ENCODE assay signal across 9 mouse cellular contexts in the genomic region with DNA sequence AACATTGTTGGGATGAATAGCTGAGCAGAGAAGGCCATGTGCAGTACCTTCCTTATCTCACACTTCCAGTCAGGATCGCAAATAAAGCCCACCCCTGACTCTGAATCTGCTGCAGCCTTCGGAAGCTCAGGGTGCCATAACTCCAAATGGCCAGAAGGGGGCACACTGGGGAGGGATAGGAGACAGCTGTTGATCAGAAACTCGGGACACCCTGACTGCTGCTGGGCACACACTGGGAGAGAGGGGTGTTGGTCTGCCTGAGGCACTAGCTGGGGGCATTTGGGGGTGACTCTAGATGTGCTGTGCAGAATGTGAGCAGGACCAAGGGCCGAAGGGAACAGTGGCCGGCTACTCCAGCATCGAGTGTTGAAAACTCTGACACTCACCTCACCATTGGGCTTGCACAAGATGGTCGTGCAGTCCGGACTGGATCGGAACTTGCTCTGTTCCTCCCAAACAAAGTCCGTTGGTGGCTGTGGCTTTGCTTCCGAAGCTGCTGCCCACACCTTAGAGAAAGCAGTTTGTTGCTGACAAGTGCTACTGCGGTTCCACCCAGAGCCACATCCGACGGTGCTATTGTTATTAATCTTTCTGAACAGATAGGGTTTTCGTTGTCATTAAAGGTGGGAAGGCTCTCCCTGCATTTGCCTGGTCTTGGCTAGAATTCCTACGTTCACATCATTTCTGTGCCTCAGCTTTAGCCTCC.
DNase-seq lines count a peak whose midpoint lies in the region; ATAC-seq and TF ChIP-seq lines count a peak whose summit lies in the region.
"Had no signal": no experiment of that assay in that cellular context is flagged by ENCODE, and none has a peak within 500 bp of the region (broad histone marks: within the 10 kb centered on the region; RNA-seq: fewer than 3 reads in every experiment).

No protein-coding gene starts in this region.

- H3ac ChIP-seq in C2C12 (ENCODE audit: control insufficient read depth, insufficient read length, low read depth) = no peak overlapping the region

- no peaks in the 10 kb centered on the region for H3K27me3 ChIP-seq in intestine, embryonic 14.5 days (replicated peaks; ENCODE audit: control insufficient read depth, insufficient read depth, low read length)
- no peaks in the 10 kb centered on the region for H3K27me3 ChIP-seq in intestine, embryonic 15.5 days (replicated peaks)
- peaks cover 4% of the 10 kb centered on the region for H3K27me3 ChIP-seq in C2C12 (ENCODE audit: control insufficient read depth, insufficient read depth, insufficient read length)
- H3K27me3 ChIP-seq in intestine, postnatal 0 days (replicated peaks; ENCODE audit: control insufficient read depth, insufficient read depth, low read length) = 0 out of 2 replicates have a peak, but pooled peaks cover 3% of the 10 kb centered on the region
- H3K27me3 ChIP-seq: stomach, embryonic 15.5 days had no signal

- no peak overlapping the region for H3K4me2 ChIP-seq in intestine, embryonic 14.5 days (ENCODE audit: low read length)
- H3K4me2 ChIP-seq in intestine, embryonic 15.5 days (replicated peaks) = no peak overlapping the region
- no peak overlapping the region for H3K4me2 ChIP-seq in intestine, postnatal 0 days (replicated peaks; ENCODE audit: low read depth)
- H3K4me2 ChIP-seq: stomach, embryonic 15.5 days had no signal

- H3K9me3 ChIP-seq in intestine, embryonic 14.5 days (ENCODE audit: control insufficient read depth, low read length) = no peaks in the 10 kb centered on the region
- H3K9me3 ChIP-seq in intestine, embryonic 15.5 days = no peaks in the 10 kb centered on the region
- no peaks in the 10 kb centered on the region for H3K9me3 ChIP-seq in intestine, postnatal 0 days (ENCODE audit: control insufficient read depth)
- H3K9me3 ChIP-seq: stomach, embryonic 15.5 days had no signal

- H3K4me1 ChIP-seq in intestine, embryonic 14.5 days (replicated peaks; ENCODE audit: control insufficient read depth, insufficient read depth, low read length) = no peaks in the 10 kb centered on the region
- no peaks in the 10 kb centered on the region for H3K4me1 ChIP-seq in intestine, embryonic 15.5 days (replicated peaks)
- H3K4me1 ChIP-seq in intestine, postnatal 0 days (replicated peaks; ENCODE audit: control insufficient read depth, insufficient read depth, low read length) = no peaks in the 10 kb centered on the region
- H3K4me1 ChIP-seq: stomach, embryonic 15.5 days had no signal

- H3K4me3 ChIP-seq in intestine, embryonic 14.5 days (ENCODE audit: low read depth, low read length) = no peak overlapping the region
- no peak overlapping the region for H3K4me3 ChIP-seq in intestine, embryonic 15.5 days (replicated peaks)
- H3K4me3 ChIP-seq in C2C12 (ENCODE audit: insufficient read depth, poor library complexity, severe bottlenecking) = no peak overlapping the region
- H3K4me3 ChIP-seq in intestine, postnatal 0 days (ENCODE audit: low read depth, low read length) = no peak overlapping the region
- H3K4me3 ChIP-seq: stomach, embryonic 15.5 days had no signal

- DNase-seq in intestine, embryonic 14.5 days (ENCODE audit: low spot score) = peak; percentile 66
- peak; percentile 44 for DNase-seq in adrenal gland, adult 2 months
- peak; percentile 45 for DNase-seq in embryo, embryonic 9.5 days (ENCODE audit: extremely low spot score)
- peak; percentile 7 to 67 for DNase-seq in thymus, postnatal 10 days (ENCODE audit: low spot score in 2 of 2)

- H3K79me3 ChIP-seq in C2C12 (ENCODE audit: low read depth) = no peaks in the 10 kb centered on the region

- H3K79me2 ChIP-seq in C2C12 (ENCODE audit: control insufficient read depth, insufficient read depth) = no peaks in the 10 kb centered on the region

- WGBS in intestine, embryonic 14.5 days = 63% methylated on average over 16 of the region's 16 CpGs
- 64% methylated on average over 16 of the region's 16 CpGs for WGBS in intestine, embryonic 15.5 days
- WGBS in intestine, postnatal 0 days = 63% methylated on average over 16 of the region's 16 CpGs

- H3K27ac ChIP-seq in intestine, embryonic 14.5 days (ENCODE audit: low read depth) = no peak overlapping the region
- no peak overlapping the region for H3K27ac ChIP-seq in intestine, embryonic 15.5 days
- no peak overlapping the region for H3K27ac ChIP-seq in intestine, postnatal 0 days (ENCODE audit: low read depth, low read length)
- H3K27ac ChIP-seq: stomach, embryonic 15.5 days had no signal

- peak; percentile 57 for TF ChIP-seq CTCF in C2C12 (IDR thresholded peaks at IDR 0.05; ENCODE audit: control insufficient read depth, insufficient read depth, insufficient read length)
- TF ChIP-seq CTCF in intestine, postnatal 0 days (IDR thresholded peaks at IDR 0.05; ENCODE audit: low read depth) = peak; percentile 82

- H3K9ac ChIP-seq in intestine, embryonic 14.5 days (ENCODE audit: low read length) = no peak overlapping the region
- no peak overlapping the region for H3K9ac ChIP-seq in intestine, embryonic 15.5 days
- H3K9ac ChIP-seq in intestine, postnatal 0 days (ENCODE audit: low read depth, low read length) = no peak overlapping the region
- H3K9ac ChIP-seq: stomach, embryonic 15.5 days had no signal

- ATAC-seq in intestine, embryonic 14.5 days (replicated peaks; ENCODE audit: low FRiP score, low TSS enrichment, low read depth) = no peak
- no peak for ATAC-seq in intestine, embryonic 15.5 days
- ATAC-seq in intestine, postnatal 0 days = no peak
- peak; percentile 54; the same call in 1 of the 2 replicates for ATAC-seq in monocyte, adult 5-6 weeks (replicated peaks; ENCODE audit: insufficient number of reproducible peaks, low FRiP score, low TSS enrichment, poor library complexity, severe bottlenecking)

- no peaks in the 10 kb centered on the region for H3K36me3 ChIP-seq in intestine, embryonic 14.5 days (ENCODE audit: control insufficient read depth, insufficient read depth, low read length)
- no peaks in the 10 kb centered on the region for H3K36me3 ChIP-seq in intestine, embryonic 15.5 days
- H3K36me3 ChIP-seq in C2C12 (ENCODE audit: control insufficient read depth, insufficient read depth) = no peaks in the 10 kb centered on the region
- H3K36me3 ChIP-seq in intestine, postnatal 0 days (ENCODE audit: control insufficient read depth, insufficient read depth) = no peaks in the 10 kb centered on the region
- H3K36me3 ChIP-seq: stomach, embryonic 15.5 days had no signal

TF ChIP-seq in C2C12, 6 proteins besides CTCF, POLR2A, EP300 and RAD21:
- TF ChIP-seq MAX (IDR thresholded peaks at IDR 0.05) = no peak
- TF ChIP-seq USF1 (IDR thresholded peaks at IDR 0.05; ENCODE audit: low read depth) = no peak
- no peak for TF ChIP-seq MYOD1 (IDR thresholded peaks at IDR 0.05; ENCODE audit: control insufficient read depth, insufficient read length, low read depth)
- TF ChIP-seq FOSL1 (IDR thresholded peaks at IDR 0.05; ENCODE audit: insufficient read depth, low read length, poor library complexity, severe bottlenecking) = no peak
- no peak for TF ChIP-seq MYOG (IDR thresholded peaks at IDR 0.05; ENCODE audit: control insufficient read depth, extremely low read depth, insufficient read length)
- no peak for TF ChIP-seq CEBPB (IDR thresholded peaks at IDR 0.05; ENCODE audit: low read depth)
